29 mouse cellular contexts compared by ENCODE assay signal in genomic region chr7:103971782-103972181, GRCm38 (mm10). TPM values are rescaled to one million over a fixed set of nuclear protein-coding genes. Genes with fewer than 3 reads are reported as not detected.
DNase-seq lines count a peak whose midpoint lies in the region; ATAC-seq lines count a peak whose summit lies in the region.
"Had no signal": no experiment of that assay in that cellular context is flagged by ENCODE, and none has a peak within 500 bp of the region (broad histone marks: within the 10 kb centered on the region; RNA-seq: fewer than 3 reads in every experiment).

No protein-coding gene starts in this region.

- no peak for DNase-seq in lung, postnatal 4 days
- no peak for DNase-seq in frontal cortex, adult 2 months (ENCODE audit: extremely low spot score in 1 of 2, low spot score in 1 of 2)
- DNase-seq in retina, postnatal 1 day: no peak
- DNase-seq: adrenal gland, adult 8-10 months; adrenal gland, postnatal 14 days; adrenal gland, postnatal 36 days; B cell, adult 2 months; cerebellum, adult 11-12 months; cerebellum, adult 2 months; cerebellum, adult 9-10 months; cerebellum, postnatal 10 days; cerebellum, postnatal 25 days; embryo, embryonic 11 days; forebrain, postnatal 0 days had no signal

- peak; percentile 42; the same call in 1 of the 2 replicates for ATAC-seq in common myeloid progenitor, adult 5-6 weeks (replicated peaks; ENCODE audit: low read depth, poor library complexity, severe bottlenecking)
- 0 out of 2 replicates have a peak, but pooled peaks have one; percentile 15 for ATAC-seq in megakaryocyte, adult 5-6 weeks (ENCODE audit: poor library complexity, severe bottlenecking)
- ATAC-seq: activated CD4-positive, CD25-positive, alpha-beta regulatory T cell, adult 4 months; CD4-positive, CD25-positive, alpha-beta regulatory T cell, adult 4 months; forebrain, embryonic 13.5 days; forebrain, embryonic 15.5 days; forebrain, postnatal 0 days; Patski had no signal

RNA-seq across cellular contexts. Expression of gene Olfr635, which starts 0.8 kb away (rescaled TPM):
- total RNA-seq in common myeloid progenitor, adult 5-6 weeks (2017): not detected in 2 replicates
- not detected in 2 replicates for total RNA-seq in megakaryocyte, adult 5-6 weeks (2015)
- not detected in 2 replicates for total RNA-seq in megakaryocyte, adult 5-6 weeks (2017)
- polyA plus RNA-seq in frontal cortex, adult 2 months (2012; rRNA removed): not detected in 2 replicates
- total RNA-seq: adrenal gland, postnatal 14 days; adrenal gland, postnatal 36 days; CH12.LX; forebrain, postnatal 0 days had no signal
- polyA plus RNA-seq: cerebellum, adult 2 months; embryonic facial prominence, embryonic 11.5 days; erythroblast, embryonic 14.5 days; forebrain, embryonic 11.5 days; forebrain, embryonic 13.5 days; forebrain, embryonic 15.5 days; forebrain, postnatal 0 days; G1E; Patski had no signal

RNA-seq across cellular contexts. Expression of gene Olfr638, which starts 26.8 kb away (rescaled TPM):
- not detected in 2 replicates for total RNA-seq in common myeloid progenitor, adult 5-6 weeks (2017)
- not detected in 2 replicates for total RNA-seq in megakaryocyte, adult 5-6 weeks (2015)
- not detected in 2 replicates for total RNA-seq in megakaryocyte, adult 5-6 weeks (2017)
- not detected in 2 replicates for polyA plus RNA-seq in frontal cortex, adult 2 months (2012; rRNA removed)
- total RNA-seq: adrenal gland, adult 18-20 months; adrenal gland, adult 8-10 months; adrenal gland, postnatal 14 days; adrenal gland, postnatal 36 days; CH12.LX; forebrain, postnatal 0 days; G1E had no signal
- polyA plus RNA-seq: activated CD4-positive, CD25-positive, alpha-beta regulatory T cell, adult 4 months; CD4-positive, CD25-positive, alpha-beta regulatory T cell, adult 4 months; cerebellum, adult 2 months; embryonic facial prominence, embryonic 11.5 days; embryonic facial prominence, embryonic 13.5 days; embryonic facial prominence, embryonic 15.5 days; erythroblast, embryonic 14.5 days; forebrain, embryonic 11.5 days; forebrain, embryonic 13.5 days; forebrain, embryonic 15.5 days; forebrain, postnatal 0 days; G1E; Patski had no signal

RNA-seq across cellular contexts. Expression of gene Olfr633, which starts 27.5 kb away (rescaled TPM):
- not detected in 2 replicates for total RNA-seq in common myeloid progenitor, adult 5-6 weeks (2017)
- not detected in 2 replicates for total RNA-seq in megakaryocyte, adult 5-6 weeks (2015)
- total RNA-seq in megakaryocyte, adult 5-6 weeks (2017): not detected in 2 replicates
- polyA plus RNA-seq in frontal cortex, adult 2 months (2012; rRNA removed): not detected in 2 replicates
- total RNA-seq: adrenal gland, adult 18-20 months; adrenal gland, adult 8-10 months; adrenal gland, postnatal 14 days; adrenal gland, postnatal 36 days; CH12.LX; forebrain, postnatal 0 days had no signal
- polyA plus RNA-seq: activated CD4-positive, CD25-positive, alpha-beta regulatory T cell, adult 4 months; CD4-positive, CD25-positive, alpha-beta regulatory T cell, adult 4 months; cerebellum, adult 2 months; embryonic facial prominence, embryonic 11.5 days; embryonic facial prominence, embryonic 13.5 days; embryonic facial prominence, embryonic 15.5 days; erythroblast, embryonic 14.5 days; forebrain, embryonic 11.5 days; forebrain, embryonic 13.5 days; forebrain, embryonic 15.5 days; forebrain, postnatal 0 days; G1E; Patski had no signal

RNA-seq across cellular contexts. Expression of gene Olfr632, which starts 37.6 kb away (rescaled TPM):
- not detected in 2 replicates for total RNA-seq in common myeloid progenitor, adult 5-6 weeks (2017)
- total RNA-seq in megakaryocyte, adult 5-6 weeks (2015): not detected in 2 replicates
- not detected in 2 replicates for total RNA-seq in megakaryocyte, adult 5-6 weeks (2017)
- polyA plus RNA-seq in frontal cortex, adult 2 months (2012; rRNA removed): not detected in 2 replicates
- total RNA-seq: adrenal gland, adult 18-20 months; adrenal gland, adult 8-10 months; adrenal gland, postnatal 14 days; adrenal gland, postnatal 36 days; CH12.LX; forebrain, postnatal 0 days had no signal
- polyA plus RNA-seq: activated CD4-positive, CD25-positive, alpha-beta regulatory T cell, adult 4 months; CD4-positive, CD25-positive, alpha-beta regulatory T cell, adult 4 months; cerebellum, adult 2 months; embryonic facial prominence, embryonic 11.5 days; embryonic facial prominence, embryonic 13.5 days; embryonic facial prominence, embryonic 15.5 days; erythroblast, embryonic 14.5 days; forebrain, embryonic 11.5 days; forebrain, embryonic 13.5 days; forebrain, embryonic 15.5 days; forebrain, postnatal 0 days; G1E; Patski had no signal

RNA-seq across cellular contexts. Expression of gene Olfr631, which starts 43.2 kb away (rescaled TPM):
- not detected in 2 replicates for total RNA-seq in common myeloid progenitor, adult 5-6 weeks (2017)
- not detected in 2 replicates for total RNA-seq in megakaryocyte, adult 5-6 weeks (2015)
- total RNA-seq in megakaryocyte, adult 5-6 weeks (2017): not detected in 2 replicates
- not detected in 2 replicates for polyA plus RNA-seq in frontal cortex, adult 2 months (2012; rRNA removed)
- total RNA-seq: adrenal gland, adult 18-20 months; adrenal gland, adult 8-10 months; adrenal gland, postnatal 14 days; adrenal gland, postnatal 36 days; CH12.LX; forebrain, postnatal 0 days had no signal
- polyA plus RNA-seq: activated CD4-positive, CD25-positive, alpha-beta regulatory T cell, adult 4 months; CD4-positive, CD25-positive, alpha-beta regulatory T cell, adult 4 months; cerebellum, adult 2 months; embryonic facial prominence, embryonic 11.5 days; embryonic facial prominence, embryonic 13.5 days; embryonic facial prominence, embryonic 15.5 days; forebrain, embryonic 11.5 days; forebrain, embryonic 13.5 days; forebrain, embryonic 15.5 days; forebrain, postnatal 0 days; G1E; Patski had no signal
